Mouse (Mus musculus) gonadal fat pad, adult 2 months (tissue): Measurements from ENCODE around the gene Tomm20l. TPM values are rescaled to one million over a fixed set of nuclear protein-coding genes. Genes with fewer than 3 reads are reported as not detected.
"Not testable (repeated sequence)": the region's sequence is repeated elsewhere in the genome, so short reads cannot be mapped to it uniquely, and the experiment has no call there.

Experiments
- DNase-seq: peaks from one replicate; pipeline ENCODE4 v3.0.0-alpha.2; 2012; ENCODE audit warnings: low read depth
- polyA plus RNA-seq: library from polyadenylated mRNA; depleted of rRNA; stranded (reverse); fragments of >200 nt; gene quantifications from 2 replicates; pipeline ENCODE4 v1.2.3, GENCODE M21; 2012; rRNA removed

Gene Tomm20l
- not detected in 2 replicates for polyA plus RNA-seq

GRCm38 (mm10) chr12:71111331-71111730 is at the start of gene Tomm20l:
Gene Tomm20l, plus strand, starts transcription at chr12:71111428.
- no peak for DNase-seq

GRCm38 (mm10) chr12:71069846-71070245 is 41.4 kb upstream of the Tomm20l start:
- no peak for DNase-seq

- no peak for DNase-seq
Observed at GRCm38 (mm10) chr12:71072048-71072447, 39.2 kb upstream of the Tomm20l start.

DNA sequence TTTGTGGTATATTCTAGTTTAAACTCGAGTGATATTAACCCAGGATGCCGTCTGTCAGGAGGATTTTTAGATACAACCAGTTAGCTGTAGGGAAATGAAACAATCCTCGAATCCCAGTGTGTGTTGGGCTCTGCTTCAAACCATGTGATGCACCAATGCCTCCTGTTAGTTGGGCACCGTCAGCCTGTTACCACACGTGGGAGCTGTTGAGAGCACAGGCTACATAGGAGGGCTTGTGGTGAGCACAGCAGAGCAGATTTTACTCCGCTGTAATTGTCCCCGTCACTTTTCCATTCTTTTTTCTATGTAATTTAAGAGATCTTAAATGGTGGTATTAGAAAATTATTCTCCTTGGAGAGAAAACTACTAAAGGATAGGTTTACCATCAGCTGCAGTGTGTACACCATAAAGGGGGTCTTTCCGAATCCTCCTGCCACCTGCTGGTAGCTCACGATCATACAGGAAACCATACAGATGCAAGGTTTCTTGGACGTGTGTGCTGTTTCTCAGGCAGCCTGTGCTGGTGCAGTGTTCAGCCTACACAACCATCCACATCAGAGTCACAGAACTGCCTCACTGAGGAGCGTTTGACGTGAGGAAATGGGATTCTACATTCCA is 38.0 kb upstream of the Tomm20l start:
- no peak for DNase-seq

DNA sequence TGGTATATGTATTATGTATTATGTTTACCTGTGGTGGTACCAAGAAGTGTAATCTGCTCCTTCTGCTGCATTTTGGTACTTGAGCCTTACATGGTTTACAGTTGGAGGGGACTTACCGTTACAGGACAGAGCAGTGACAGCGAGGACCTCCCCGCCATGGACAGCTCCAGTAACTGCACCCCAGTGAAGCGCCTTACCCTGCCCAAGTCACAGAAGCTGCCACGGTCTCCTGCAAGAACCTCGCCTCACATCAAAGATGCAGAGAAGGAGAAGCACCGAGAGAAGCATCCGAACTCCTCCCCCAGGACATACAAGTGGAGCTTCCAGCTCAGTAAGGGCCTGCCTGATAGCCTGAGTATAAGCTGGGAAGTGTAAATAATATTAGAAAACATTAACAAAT is 24.9 kb upstream of the Tomm20l start:
- DNase-seq: no peak

DNA sequence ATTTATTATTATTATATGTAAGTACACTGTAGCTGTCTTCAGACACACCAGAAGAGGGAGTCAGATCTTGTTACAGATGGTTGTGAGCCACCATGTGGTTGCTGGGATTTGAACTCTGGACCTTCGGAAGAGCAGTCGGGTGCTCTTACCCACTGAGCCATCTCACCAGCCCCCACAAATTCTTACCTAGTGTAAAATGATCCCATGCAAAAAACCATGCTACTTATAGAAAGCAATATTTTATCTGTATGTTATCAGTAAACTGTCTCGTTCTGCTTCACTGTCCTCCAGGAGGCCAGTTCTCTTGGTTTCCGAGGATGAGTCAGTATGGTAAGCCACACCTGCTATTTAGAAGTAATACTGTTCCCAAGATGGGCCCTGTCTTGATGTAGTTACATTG is 7.0 kb upstream of the Tomm20l start:
- not testable (repeated sequence) for DNase-seq

DNA sequence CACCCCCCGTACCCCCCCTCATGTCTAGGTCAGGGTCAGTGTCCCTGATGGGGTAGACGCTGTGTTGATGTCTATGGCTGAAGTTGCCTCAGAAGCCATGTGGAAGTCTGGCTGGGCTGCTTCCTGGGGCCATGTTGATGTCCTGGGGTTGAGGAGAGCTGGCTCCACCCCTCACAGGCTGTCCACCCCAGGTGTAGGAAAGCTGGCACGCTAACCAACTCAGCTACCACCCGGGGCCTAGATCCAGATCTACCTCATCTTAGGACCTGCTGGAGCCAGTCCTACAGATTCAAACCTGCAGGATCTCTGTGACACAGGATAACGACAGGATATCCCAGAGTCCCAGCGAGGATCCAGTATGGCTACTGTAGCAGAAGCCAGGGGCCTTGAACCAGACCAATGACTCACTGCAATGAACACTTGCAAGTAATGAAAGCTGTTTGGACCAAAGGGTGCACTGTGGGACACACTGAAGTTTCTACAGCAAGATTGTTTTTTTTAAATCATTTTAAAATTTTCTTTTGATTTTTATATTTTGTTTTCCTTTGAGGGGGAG is 3.9 kb upstream of the Tomm20l start:
- DNase-seq: no peak

GRCm38 (mm10) chr12:71113074-71113473 is 1.8 kb downstream of the Tomm20l start:
- no peak for DNase-seq

- no peak for DNase-seq
Observed at GRCm38 (mm10) chr12:71113675-71114288, 2.6 kb downstream of the Tomm20l start.

- DNase-seq: no peak
Observed at GRCm38 (mm10) chr12:71116411-71116810, 5.2 kb downstream of the Tomm20l start.

- DNase-seq: no peak
Observed at GRCm38 (mm10) chr12:71122731-71123130, 11.5 kb downstream of the Tomm20l start.

DNA sequence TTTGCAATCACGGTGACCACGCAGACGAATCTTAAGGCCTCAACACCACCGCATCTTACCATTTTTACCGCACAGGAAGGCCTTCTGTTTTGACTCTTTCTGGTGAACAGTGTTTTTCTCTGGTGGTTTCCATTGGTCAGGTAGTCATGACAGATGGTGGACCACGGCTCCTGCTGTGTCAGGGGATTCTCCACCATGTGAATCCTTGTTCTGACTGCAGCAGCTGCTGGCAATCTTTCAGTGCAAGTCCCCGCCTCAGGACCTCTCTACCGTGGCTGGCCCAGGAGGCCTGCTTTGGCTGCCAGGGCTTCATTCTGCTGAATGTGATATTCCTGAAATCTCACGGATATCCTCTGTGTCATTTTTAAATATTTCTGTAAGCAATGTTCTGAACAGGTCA is 12.1 kb downstream of the Tomm20l start:
- no peak for DNase-seq

DNA sequence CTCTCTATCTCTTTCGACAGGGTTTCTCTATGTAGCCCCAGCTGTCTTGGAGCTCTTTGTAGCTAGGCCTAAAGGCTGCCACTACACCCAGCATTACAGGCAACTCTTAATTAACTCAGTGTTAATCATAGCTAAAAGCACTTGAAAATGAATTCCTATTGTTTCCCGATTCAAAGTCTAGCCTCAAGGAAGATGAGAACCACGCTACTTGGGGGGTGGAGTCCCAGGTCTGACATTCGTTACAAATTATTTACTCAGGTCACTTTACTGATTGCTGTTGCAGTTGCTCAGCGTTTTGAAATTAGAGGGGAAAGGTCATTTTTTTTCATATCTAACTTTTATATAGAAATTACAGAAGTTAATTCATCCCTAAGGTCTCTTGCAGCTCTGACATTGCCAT is 24.4 kb downstream of the Tomm20l start:
- no peak for DNase-seq

- no peak for DNase-seq
Observed at GRCm38 (mm10) chr12:71136130-71136973, 25.1 kb downstream of the Tomm20l start, which contains the start of the genes Timm9 and 2700049A03Rik. Gene Timm9, minus strand, starts transcription at chr12:71136684. Gene 2700049A03Rik, plus strand, starts transcription at chr12:71136848.

GRCm38 (mm10) chr12:71136974-71137491 is 25.8 kb downstream of the Tomm20l start:
- peak; percentile 71 for DNase-seq

GRCm38 (mm10) chr12:71137686-71138085 is 26.5 kb downstream of the Tomm20l start:
- no peak for DNase-seq

- no peak for DNase-seq
Observed at GRCm38 (mm10) chr12:71139258-71139828, 28.1 kb downstream of the Tomm20l start.

DNA sequence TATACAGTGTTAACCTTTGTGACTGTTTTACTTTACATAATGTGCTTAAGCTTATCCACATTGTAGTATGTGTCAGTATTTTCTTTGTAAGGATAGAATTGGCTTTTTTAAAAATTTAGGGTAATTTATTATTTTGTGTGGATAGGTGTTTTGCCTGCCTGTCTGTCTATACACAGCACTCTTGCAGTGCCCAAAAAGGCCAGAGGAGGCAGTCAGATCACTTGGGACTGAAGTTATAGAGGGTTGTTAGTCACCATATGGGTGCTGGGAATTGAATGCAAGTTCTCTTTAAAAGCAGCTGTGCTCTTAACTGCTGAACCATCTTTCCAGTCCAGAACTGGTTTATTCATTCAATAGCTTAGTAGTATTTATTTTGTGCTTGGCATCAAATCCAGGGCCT is 30.0 kb downstream of the Tomm20l start:
- no peak for DNase-seq

GRCm38 (mm10) chr12:71147641-71148040 is 36.4 kb downstream of the Tomm20l start:
- no peak for DNase-seq

DNA sequence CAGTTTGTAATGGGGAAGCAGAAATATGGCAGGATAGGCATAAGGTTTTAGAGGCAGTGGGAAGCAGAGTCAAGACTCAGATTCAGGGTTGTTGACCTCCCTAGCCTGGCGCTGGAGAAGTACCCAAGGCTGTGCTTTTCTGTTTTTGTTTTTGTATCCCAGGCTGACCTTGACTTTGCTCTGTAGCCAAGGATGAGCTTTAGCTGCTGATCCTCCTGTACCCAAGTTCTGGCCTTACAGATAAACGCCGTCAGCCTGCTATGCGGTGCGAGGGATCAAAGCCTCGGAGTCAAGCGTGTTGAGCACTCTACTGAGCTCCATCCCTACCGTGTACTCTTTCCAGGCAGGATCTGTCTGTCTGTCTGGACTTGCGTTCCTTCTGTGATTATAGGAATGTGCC is 37.6 kb downstream of the Tomm20l start:
- no peak for DNase-seq

- DNase-seq: no peak
Observed at GRCm38 (mm10) chr12:71149456-71149855, 38.2 kb downstream of the Tomm20l start.

- DNase-seq: no peak
Observed at GRCm38 (mm10) chr12:71150167-71150566, 38.9 kb downstream of the Tomm20l start.
